Mouse (Mus musculus): ENCODE data around the gene Rgl3.

- TF ChIP-seq CTCF (IDR thresholded peaks at IDR 0.05; ENCODE audit: low read depth) = no peak
- no peak for TF ChIP-seq EP300 (IDR thresholded peaks at IDR 0.05; ENCODE audit: low read depth)
These were observed 1.5 kb downstream of the Rgl3 start for GRCm38 (mm10) chr9:21987592-21988342.

Data from liver, postnatal 0 days (tissue).